Mouse (Mus musculus) liver, embryonic 15.5 days (tissue): Measurements from ENCODE around the gene Fbxo24. TPM values are rescaled to one million over a fixed set of nuclear protein-coding genes. Genes with fewer than 3 reads are reported as not detected.

Source experiments
- ATAC-seq: fragments of 200-750 bp; cut with Nextera tagmentation; 2 replicates; pipeline ENCODE4 v1.8.0; 2017; ENCODE audit warnings: moderate number of reproducible peaks, mild to moderate bottlenecking, moderate library complexity; ENCODE audit not compliant: insufficient read depth
- H3K27ac ChIP-seq: fragments of 300-500 bp; sonication (generic); replicated peaks from 2 replicates; pipeline ENCODE4 v1.5.1; 2015; ENCODE audit warnings: mild to moderate bottlenecking, inconsistent platforms
- H3K27me3 ChIP-seq: fragments of 300-500 bp; sonication (generic); 2 replicates; pipeline ENCODE4 v1.6.1; 2015; ENCODE audit warnings: mild to moderate bottlenecking, inconsistent platforms
- H3K36me3 ChIP-seq: fragments of 300-500 bp; sonication (generic); replicated peaks from 2 replicates; pipeline ENCODE4 v1.6.1; 2015; ENCODE audit warnings: moderate library complexity, mild to moderate bottlenecking, inconsistent platforms
- H3K4me1 ChIP-seq: fragments of 300-500 bp; sonication (generic); replicated peaks from 2 replicates; pipeline ENCODE4 v1.6.1; 2015; ENCODE audit warnings: inconsistent platforms
- H3K4me2 ChIP-seq: fragments of 300-500 bp; sonication (generic); 2 replicates; pipeline ENCODE4 v1.6.1; 2015; ENCODE audit warnings: moderate library complexity, mild to moderate bottlenecking, inconsistent platforms
- H3K4me3 ChIP-seq: fragments of 300-500 bp; sonication (generic); replicated peaks from 2 replicates; pipeline ENCODE4 v1.5.1; 2015; ENCODE audit warnings: mild to moderate bottlenecking, inconsistent platforms
- H3K9ac ChIP-seq: fragments of 300-500 bp; sonication (generic); 2 replicates; pipeline ENCODE4 v1.6.1; 2015; ENCODE audit warnings: moderate library complexity, mild to moderate bottlenecking, inconsistent platforms
- H3K9me3 ChIP-seq: fragments of 300-500 bp; sonication (generic); replicated peaks from 2 replicates; pipeline ENCODE4 v1.6.1; 2016; ENCODE audit warnings: inconsistent platforms
- WGBS: fragments of 180-500 bp; shearing (Covaris S2); methylation state at CpG from one replicate; pipeline ENCODE4 v1.1.7; 2015; ENCODE audit warnings: mixed read lengths; ENCODE audit not compliant: insufficient replicate concordance; 5-methylcytosine and 5-hydroxymethylcytosine counted together
- polyA plus RNA-seq: library from polyadenylated mRNA; unstranded; fragments of >200 nt; fragmentation: Nextera tagmentation; extraction: Ambion mirVana; gene quantifications from 2 replicates; pipeline ENCODE4 v1.2.1, GENCODE M21; 2015

Fbxo24 gene
- polyA plus RNA-seq, 1 experiment from 2014 or later, result not detected

- Histone ChIP-seq H3K4me2 (no peak overlapping the region), H3K27ac (no peak overlapping the region), H3K9me3 (no peaks in the 10 kb centered on the region), H3K4me1 (peaks cover 53% of the 10 kb centered on the region), H3K27me3 (peaks cover 34% of the 10 kb centered on the region), H3K9ac (no peak overlapping the region), H3K36me3 (peaks cover 49% of the 10 kb centered on the region), H3K4me3 (no peak overlapping the region)
- 64% methylated on average over 4 of the region's 4 CpGs for WGBS
- no peak for ATAC-seq
These were observed 14.1 kb upstream of the Fbxo24 start for GRCm38 (mm10) chr5:137642886-137643285.

DNA sequence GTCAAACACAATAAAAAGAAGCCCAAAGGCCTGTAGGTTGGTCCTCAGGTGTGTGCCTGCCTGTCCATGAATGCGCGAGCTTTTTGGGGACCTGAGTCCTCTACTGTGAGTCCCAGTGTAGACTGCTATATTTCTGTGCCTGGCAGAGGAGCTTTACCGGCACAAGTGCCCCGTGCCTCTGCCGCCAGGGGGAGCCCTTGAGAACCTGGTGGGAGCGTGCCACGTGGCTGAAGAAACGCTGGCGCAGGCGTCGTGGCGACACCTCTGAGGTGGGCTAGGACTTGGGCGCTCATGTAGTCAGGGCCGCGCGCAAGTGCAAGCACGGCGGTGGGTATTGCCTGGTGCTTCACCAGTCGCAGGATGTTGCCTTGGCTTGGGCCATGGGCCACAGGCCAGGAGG, 12.3 kb upstream of the Fbxo24 start, which contains the start of gene Sap25:
Gene Sap25, plus strand, starts transcription at position 281 of the 400 bp plus-strand sequence.
- H3K4me3 ChIP-seq, result no peak within 1 kb of the TSS
- H3K27me3 ChIP-seq, result peaks cover 29% of the 10 kb centered on the region
- no peak within 1 kb of the TSS for H3K4me2 ChIP-seq
- no peak within 1 kb of the TSS for H3K27ac ChIP-seq
- H3K4me1 ChIP-seq, result peaks cover 45% of the 10 kb centered on the region
- WGBS, result 77% methylated on average over 19 of the region's 19 CpGs
- no peak within 1 kb of the TSS for H3K9ac ChIP-seq
- ATAC-seq, result no peak; the same call in 1 of the 2 replicates
- H3K36me3 ChIP-seq, result peaks cover 67% of the 10 kb centered on the region
- no peaks in the 10 kb centered on the region for H3K9me3 ChIP-seq

GRCm38 (mm10) chr5:137639472-137639871, 10.7 kb upstream of the Fbxo24 start:
- Histone ChIP-seq H3K4me1 (peaks cover 30% of the 10 kb centered on the region), H3K36me3 (peaks cover 82% of the 10 kb centered on the region), H3K27me3 (peaks cover 13% of the 10 kb centered on the region), H3K4me3 (no peak overlapping the region), H3K27ac (no peak overlapping the region), H3K9ac (no peak overlapping the region), H3K4me2 (no peak overlapping the region), H3K9me3 (no peaks in the 10 kb centered on the region)
- ATAC-seq, result no peak
- 68% methylated on average over 7 of the region's 7 CpGs for WGBS

DNA sequence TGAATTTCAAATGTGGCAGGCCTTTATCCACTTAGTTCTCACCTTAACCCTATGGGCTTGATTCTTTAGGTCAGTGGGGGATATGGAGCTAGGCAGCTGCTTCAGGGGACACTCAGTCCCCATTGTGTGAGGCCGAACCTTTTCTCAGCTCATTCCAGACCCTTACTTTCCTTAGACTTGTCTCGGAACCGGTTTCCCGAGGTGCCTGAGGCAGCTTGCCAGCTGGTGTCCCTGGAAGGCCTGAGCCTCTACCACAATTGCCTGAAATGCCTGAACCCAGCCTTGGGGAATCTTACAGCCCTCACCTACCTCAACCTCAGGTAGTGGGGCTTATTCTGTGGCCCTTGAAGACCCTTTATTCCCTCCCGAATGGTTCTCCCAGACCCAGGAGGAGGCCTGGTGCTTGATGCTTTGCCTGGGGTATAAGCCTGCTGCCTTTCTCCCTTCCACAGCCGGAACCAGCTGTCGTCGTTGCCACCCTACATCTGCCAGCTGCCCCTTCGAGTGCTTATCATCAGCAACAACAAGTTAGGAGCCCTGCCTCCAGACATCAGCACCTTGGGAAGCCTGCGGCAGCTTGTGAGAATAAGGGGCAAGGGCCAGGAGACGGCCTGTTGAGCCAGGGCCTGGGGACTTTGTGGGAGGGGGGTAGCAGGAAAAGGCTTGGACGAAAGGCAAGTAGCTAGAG, 4.7 kb upstream of the Fbxo24 start:
- no peak for ATAC-seq

GRCm38 (mm10) chr5:137631591-137631990, 2.8 kb upstream of the Fbxo24 start:
- Histone ChIP-seq H3K27ac (peak overlapping the region; percentile 97), H3K4me3 (peak overlapping the region; percentile 29), H3K9me3 (no peaks in the 10 kb centered on the region), H3K4me1 (peaks cover 58% of the 10 kb centered on the region), H3K4me2 (peak overlapping the region; percentile 93), H3K36me3 (peaks cover 38% of the 10 kb centered on the region), H3K9ac (peak overlapping the region; percentile 87; the same call in 1 of the 2 replicates), H3K27me3 (no peaks in the 10 kb centered on the region)
- 14% methylated on average over 4 of the region's 4 CpGs for WGBS
- ATAC-seq, result no peak

More for the DNA sequence above, 4.7 kb upstream of the Fbxo24 start:
- peaks cover 57% of the 10 kb centered on the region for H3K36me3 ChIP-seq
- H3K9me3 ChIP-seq, result no peaks in the 10 kb centered on the region
- H3K4me3 ChIP-seq, result no peak overlapping the region
- H3K4me2 ChIP-seq, result no peak overlapping the region
- peaks cover 54% of the 10 kb centered on the region for H3K4me1 ChIP-seq
- H3K9ac ChIP-seq, result no peak overlapping the region
- no peak overlapping the region for H3K27ac ChIP-seq
- 72% methylated on average over 12 of the region's 12 CpGs for WGBS
- H3K27me3 ChIP-seq, result no peaks in the 10 kb centered on the region

- no peak for ATAC-seq
- no peaks in the 10 kb centered on the region for H3K27me3 ChIP-seq
- 19% methylated on average over 9 of the region's 9 CpGs for WGBS
- H3K9ac ChIP-seq, result peak overlapping the region; percentile 87; the same call in 1 of the 2 replicates
- peak overlapping the region; percentile 97 for H3K27ac ChIP-seq
- no peaks in the 10 kb centered on the region for H3K9me3 ChIP-seq
- peak overlapping the region; percentile 96 for H3K4me3 ChIP-seq
- H3K4me2 ChIP-seq, result peak overlapping the region; percentile 93
- peaks cover 34% of the 10 kb centered on the region for H3K36me3 ChIP-seq
- H3K4me1 ChIP-seq, result peaks cover 58% of the 10 kb centered on the region
These were observed 2.4 kb upstream of the Fbxo24 start for GRCm38 (mm10) chr5:137631171-137631570.

DNA sequence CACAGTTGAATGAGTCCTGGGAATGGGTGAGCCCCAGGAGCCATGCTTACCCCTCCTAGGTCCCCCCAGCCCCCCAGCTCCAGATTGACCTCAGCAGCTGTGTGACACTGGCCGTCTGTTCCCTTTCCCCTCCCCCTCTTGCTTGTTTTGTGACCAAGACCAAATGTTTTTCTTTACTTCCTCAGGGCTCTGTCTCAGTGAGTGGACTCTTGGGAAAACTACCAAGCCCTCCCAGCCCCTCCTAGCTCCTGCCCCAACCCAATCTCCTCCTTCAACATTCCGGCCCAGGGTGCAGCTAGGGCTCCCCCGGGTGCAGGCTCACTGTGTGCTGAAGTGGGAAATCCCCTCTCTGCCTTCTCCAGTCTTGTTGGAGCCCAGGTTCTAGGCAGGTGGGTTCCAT, 1.8 kb upstream of the Fbxo24 start:
- Histone ChIP-seq H3K4me2 (peak overlapping the region; percentile 93), H3K4me3 (peak overlapping the region; percentile 96), H3K27ac (peak overlapping the region; percentile 97), H3K27me3 (no peaks in the 10 kb centered on the region), H3K4me1 (peaks cover 58% of the 10 kb centered on the region), H3K9ac (peak overlapping the region; percentile 87), H3K36me3 (peaks cover 28% of the 10 kb centered on the region), H3K9me3 (no peaks in the 10 kb centered on the region)
- WGBS, result 20% methylated on average over 3 of the region's 3 CpGs
- no peak for ATAC-seq

DNA sequence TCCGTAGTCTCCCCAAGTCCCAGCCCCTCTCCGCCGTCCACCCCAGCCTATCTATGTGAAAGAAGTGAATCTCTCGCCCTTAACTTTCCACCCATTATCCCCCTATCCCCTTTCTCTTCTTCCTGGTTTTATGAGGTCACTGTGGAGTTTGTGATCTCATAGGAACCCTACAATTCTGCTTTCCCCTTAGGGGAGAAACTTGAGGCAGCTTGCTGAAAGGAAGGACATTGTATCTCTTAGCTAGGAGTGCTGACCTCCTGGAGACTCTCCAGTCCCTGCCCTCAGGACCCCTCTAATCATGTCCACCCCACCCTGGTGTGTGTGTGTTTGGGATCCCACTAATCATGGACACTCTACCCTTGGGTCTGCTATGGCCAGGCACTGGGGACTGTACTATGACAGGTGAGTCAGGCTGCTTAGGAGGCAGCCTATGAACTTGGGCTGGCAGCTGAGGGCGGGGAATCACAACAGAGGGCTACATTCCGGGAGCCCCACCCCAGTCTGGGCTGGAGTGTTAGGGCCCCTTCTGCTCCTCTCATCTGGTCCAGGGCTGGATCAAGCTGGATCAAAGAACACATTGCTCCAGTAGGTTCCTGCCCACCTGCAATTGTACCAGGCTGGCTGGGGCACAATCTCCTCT, 1.2 kb upstream of the Fbxo24 start:
- no peak for ATAC-seq

DNA sequence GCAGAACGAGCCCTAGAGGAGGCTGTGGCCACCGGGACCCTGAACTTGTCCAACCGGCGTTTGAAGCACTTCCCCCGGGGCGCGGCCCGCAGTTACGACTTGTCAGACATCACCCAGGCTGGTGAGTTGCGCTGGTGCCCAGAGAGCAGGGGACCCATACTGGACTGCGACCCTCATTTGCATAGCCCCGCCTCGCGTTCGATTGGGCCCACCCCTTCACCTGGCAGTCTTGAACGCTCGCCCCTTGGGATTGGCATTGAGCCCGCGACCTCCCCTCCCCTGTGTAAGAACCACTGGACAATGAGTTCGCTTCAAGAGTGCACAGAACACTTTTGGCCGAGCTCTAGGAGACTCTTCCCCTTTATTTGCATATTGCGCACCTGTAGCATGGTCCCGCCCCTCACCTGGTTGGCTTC, 512 bp upstream of the Fbxo24 start:
- H3K36me3 ChIP-seq, result peaks cover 16% of the 10 kb centered on the region
- peak overlapping the region; percentile 87 for H3K9ac ChIP-seq
- no peaks in the 10 kb centered on the region for H3K27me3 ChIP-seq
- H3K27ac ChIP-seq, result peak overlapping the region; percentile 97
- whole genome bisulfite sequencing, result under 1% methylated on average over 23 of the region's 23 CpGs
- peak; percentile 30 for ATAC-seq
- H3K4me2 ChIP-seq, result peak overlapping the region; percentile 93
- H3K4me3 ChIP-seq, result peak overlapping the region; percentile 96
- no peaks in the 10 kb centered on the region for H3K9me3 ChIP-seq
- peaks cover 58% of the 10 kb centered on the region for H3K4me1 ChIP-seq

More for the DNA sequence above, 1.2 kb upstream of the Fbxo24 start:
- Histone ChIP-seq H3K4me3 (peak overlapping the region; percentile 96), H3K4me2 (peak overlapping the region; percentile 93), H3K27me3 (no peaks in the 10 kb centered on the region), H3K9ac (peak overlapping the region; percentile 87), H3K4me1 (peaks cover 58% of the 10 kb centered on the region), H3K27ac (peak overlapping the region; percentile 97), H3K9me3 (no peaks in the 10 kb centered on the region), H3K36me3 (peaks cover 22% of the 10 kb centered on the region)
- WGBS, result 2% methylated on average over 6 of the region's 6 CpGs

DNA sequence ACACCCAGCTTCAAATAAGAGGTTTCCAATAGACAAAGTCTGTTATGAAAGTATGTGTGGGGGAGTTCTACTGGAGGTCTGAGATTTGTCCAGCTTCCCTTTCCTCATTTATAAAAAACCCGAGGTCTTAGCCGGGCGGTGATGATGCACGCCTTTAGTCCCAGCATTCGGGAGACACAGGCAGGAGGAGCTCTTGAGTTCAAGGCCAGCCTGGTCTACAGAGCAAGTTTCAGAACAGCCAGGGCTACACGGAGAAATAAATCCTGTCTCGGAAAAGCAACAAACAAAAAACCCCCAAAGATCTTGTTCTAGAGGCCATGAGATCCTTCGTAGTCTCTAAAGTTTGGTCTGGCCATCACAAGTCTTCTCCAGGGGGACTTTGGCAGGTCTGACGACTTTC, 811 bp downstream of the Fbxo24 start:
- ATAC-seq, result no peak
- WGBS, result 2% methylated on average over 9 of the region's 9 CpGs

GRCm38 (mm10) chr5:137623937-137624530, 4.8 kb downstream of the Fbxo24 start:
- Histone ChIP-seq H3K36me3 (no peaks in the 10 kb centered on the region), H3K4me1 (peaks cover 12% of the 10 kb centered on the region), H3K4me3 (no peak overlapping the region), H3K9ac (no peak overlapping the region), H3K9me3 (no peaks in the 10 kb centered on the region), H3K27ac (no peak overlapping the region), H3K27me3 (peaks cover 4% of the 10 kb centered on the region; the same call in 1 of the 2 replicates), H3K4me2 (no peak overlapping the region)
- 30% methylated on average over 11 of the region's 11 CpGs for WGBS
- ATAC-seq, result no peak

More for the DNA sequence above, 811 bp downstream of the Fbxo24 start:
- Histone ChIP-seq H3K27ac (peak overlapping the region; percentile 86), H3K36me3 (peaks cover 3% of the 10 kb centered on the region; the same call in 1 of the 2 replicates), H3K9ac (peak overlapping the region; percentile 73), H3K4me2 (peak overlapping the region; percentile 93), H3K4me3 (peak overlapping the region; percentile 96), H3K4me1 (peaks cover 50% of the 10 kb centered on the region), H3K27me3 (peaks cover 1% of the 10 kb centered on the region; the same call in 1 of the 2 replicates), H3K9me3 (no peaks in the 10 kb centered on the region)
